Mouse (Mus musculus) Patski (cell line): ENCODE results near the gene Gm6993. TPM values are rescaled to one million over a fixed set of nuclear protein-coding genes. Genes with fewer than 3 reads are reported as not detected.

Experiments used
- ATAC-seq: fragments of 100-300 bp; one replicate; pipeline ENCODE4 v1.8.0; 2021
- CTCF ChIA-PET: fragments of 350-600 bp; sonication (Branson Sonifier 250); formaldehyde crosslinking; loops from one replicate; lab custom pipeline; 2022; ENCODE audit warnings: inconsistent platforms; lab: Charles Lee
- POLR2A ChIA-PET: fragments of 350-600 bp; sonication (Branson Sonifier 250); formaldehyde crosslinking; loops from one replicate; lab custom pipeline; 2022; ENCODE audit warnings: antibody characterized with exemption, inconsistent platforms; lab: Charles Lee
- DNase-seq: peaks from one replicate; pipeline ENCODE4 v3.0.0-alpha.2; 2011; ENCODE audit warnings: low read depth, low spot score
- H3K27me3 ChIP-seq: fragments of 371-371 bp; one replicate; pipeline ENCODE4 v1.5.1; 2021
- CTCF ChIP-seq: fragments of 100-300 bp; IDR thresholded peaks from one replicate; pipeline ENCODE4 v1.5.1; 2021
- in situ Hi-C: fragments of 300-500 bp; cut with MboI; formaldehyde crosslinking; loops from 3 replicates; pipeline ENCODE4 v1.11.1; 2018; ENCODE audit warnings: low pct_unique_long_range_greater_than_20kb, mixed read lengths
- polyA plus RNA-seq: library from polyadenylated mRNA; unstranded; gene quantifications from one replicate; pipeline ENCODE4 v1.2.3, GENCODE M21; 2021

The Gm6993 gene
- polyA plus RNA-seq, 1 experiment from 2014 or later: not detected

DNA sequence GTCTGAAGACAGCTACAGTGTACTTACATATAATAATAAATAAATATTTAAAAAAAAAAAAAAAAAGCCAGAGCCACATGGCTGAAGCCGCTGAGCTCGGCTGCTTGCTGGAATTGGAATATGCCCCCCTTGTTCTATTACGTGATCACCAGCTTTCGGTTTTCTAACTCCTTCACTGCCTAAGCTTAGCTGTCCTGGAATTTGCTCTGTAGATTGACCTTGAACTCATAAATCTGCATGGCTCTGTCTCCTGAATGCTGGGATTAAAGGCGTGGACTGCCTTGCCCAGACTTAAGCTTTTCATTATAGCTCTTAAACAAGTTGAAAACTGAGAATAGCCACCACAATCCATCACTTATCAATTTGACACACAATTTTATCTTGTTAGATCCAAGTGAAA, 23.3 kb upstream of the Gm6993 start:
- no peaks in the 10 kb centered on the region for H3K27me3 ChIP-seq
- CTCF ChIA-PET: interaction anchor here (0.9 to 1.3 kb wide), 3 partner anchors 44 to 76 kb away, joined by 3 to 4 read pairs (median 3); no protein-coding TSS in a partner anchor
- in situ Hi-C loops: no loop called here
- POLR2A ChIA-PET: no interaction called here
- DNase-seq (no peak), ATAC-seq (no peak)
- TF ChIP-seq CTCF: no peak

DNA sequence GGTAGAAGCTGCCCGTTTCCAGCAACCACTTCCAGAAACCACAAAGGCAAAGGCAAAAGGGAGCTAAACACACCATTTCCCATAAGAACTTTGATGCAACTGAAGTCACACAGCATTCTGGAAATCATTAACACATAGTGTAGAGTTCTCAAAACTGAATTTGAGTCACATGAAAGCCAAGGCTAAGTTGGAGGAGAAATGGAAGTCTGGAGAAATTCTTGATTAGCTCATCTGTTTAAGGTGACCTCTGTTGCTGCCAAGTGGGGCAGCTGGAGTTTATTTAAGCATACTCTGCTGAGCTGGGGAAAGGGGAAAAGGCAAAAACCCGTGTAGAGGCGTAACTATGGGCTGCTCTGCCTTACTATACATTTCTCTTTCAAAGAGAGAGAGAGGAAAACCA, 21.8 kb upstream of the Gm6993 start:
- ChIA-PET POLR2A (interaction anchor here (0.7 kb wide), 1 partner anchor 452 kb away, joined by 7 read pairs; no protein-coding TSS in a partner anchor), CTCF (interaction anchor here (1.3 kb wide), 1 partner anchor 51 kb away, joined by 6 read pairs; no protein-coding TSS in a partner anchor)
- H3K27me3 ChIP-seq: no peaks in the 10 kb centered on the region
- peak; percentile 88 for DNase-seq
- in situ Hi-C loops: no loop called here
- peak; percentile 80 for ATAC-seq
- TF ChIP-seq CTCF: no peak

DNA sequence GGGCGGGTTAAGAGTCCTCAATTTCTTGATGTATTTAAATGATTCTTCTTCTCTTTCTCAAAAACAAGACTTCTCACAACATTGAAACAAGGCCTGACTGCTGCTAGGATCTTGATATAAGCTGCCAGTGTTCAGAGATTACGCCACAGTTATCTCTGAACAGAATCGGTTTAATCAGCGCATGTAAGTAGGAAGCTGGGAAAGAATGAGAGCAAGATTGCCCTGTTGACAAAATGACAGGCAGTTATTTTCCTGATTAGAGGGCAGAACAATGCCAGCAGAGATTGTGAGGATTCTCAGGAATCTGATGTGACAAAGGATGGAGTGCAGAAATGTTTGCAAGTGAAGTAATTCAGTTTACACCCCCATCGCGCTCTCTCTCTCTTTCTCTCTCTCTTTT, 19.0 kb upstream of the Gm6993 start:
- CTCF ChIA-PET: no interaction called here
- ATAC-seq (no peak), DNase-seq (no peak)
- in situ Hi-C loops: no loop called here
- POLR2A ChIA-PET: interaction anchor here (1.2 kb wide), 1 partner anchor 44 kb away, joined by 3 read pairs; no protein-coding TSS in a partner anchor
- no peak for TF ChIP-seq CTCF
- H3K27me3 ChIP-seq: no peaks in the 10 kb centered on the region

DNA sequence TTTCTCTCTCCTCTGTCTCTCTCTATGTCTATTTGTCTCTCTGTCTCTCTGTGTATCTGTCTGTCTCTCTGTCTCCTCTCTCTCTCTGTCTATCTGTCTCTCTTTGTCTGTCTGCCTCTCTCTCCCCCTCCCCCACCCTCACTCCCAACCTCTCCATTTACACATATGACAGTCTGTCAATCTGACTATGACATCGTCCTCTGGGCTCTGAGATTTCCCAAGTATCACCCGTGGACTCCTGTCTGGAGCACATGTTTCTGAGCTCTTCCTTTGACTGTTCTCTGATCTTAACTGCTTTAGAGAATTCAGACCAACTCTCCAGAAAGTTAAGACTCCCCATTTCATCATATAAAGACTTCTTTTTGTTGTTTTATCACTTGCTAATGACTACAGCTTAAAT, 18.3 kb upstream of the Gm6993 start:
- CTCF ChIA-PET: no interaction called here
- no peak for TF ChIP-seq CTCF
- no peak for DNase-seq
- ATAC-seq: no peak
- H3K27me3 ChIP-seq: no peaks in the 10 kb centered on the region
- in situ Hi-C loops: no loop called here
- POLR2A ChIA-PET: interaction anchor here (1.2 kb wide), 1 partner anchor 44 kb away, joined by 3 read pairs; no protein-coding TSS in a partner anchor

DNA sequence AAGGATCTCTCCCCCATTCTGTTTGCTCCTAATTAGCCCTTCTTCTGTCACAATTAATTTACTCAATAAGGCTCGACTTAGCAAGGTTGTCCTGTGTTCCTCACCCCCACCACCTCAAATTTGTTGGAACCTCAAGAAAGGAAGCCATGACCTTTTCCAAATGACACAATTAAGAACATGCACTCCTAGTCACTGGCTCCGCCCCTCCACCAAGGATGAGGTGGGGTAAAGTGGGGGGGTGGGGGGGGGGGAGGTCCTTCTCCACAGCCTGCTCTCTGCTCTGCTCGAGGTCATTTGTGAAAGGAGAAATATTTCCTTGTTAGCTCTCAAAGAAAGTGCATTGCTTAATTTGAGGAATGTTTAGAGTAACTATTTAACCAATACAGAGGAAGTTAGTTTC, 17.8 kb upstream of the Gm6993 start:
- in situ Hi-C loops: no loop called here
- H3K27me3 ChIP-seq: no peaks in the 10 kb centered on the region
- ChIA-PET POLR2A (interaction anchor here (1.2 kb wide), 1 partner anchor 43 kb away, joined by 3 read pairs; no protein-coding TSS in a partner anchor), CTCF (no interaction called here)
- ATAC-seq: no peak
- no peak for TF ChIP-seq CTCF
- no peak for DNase-seq

DNA sequence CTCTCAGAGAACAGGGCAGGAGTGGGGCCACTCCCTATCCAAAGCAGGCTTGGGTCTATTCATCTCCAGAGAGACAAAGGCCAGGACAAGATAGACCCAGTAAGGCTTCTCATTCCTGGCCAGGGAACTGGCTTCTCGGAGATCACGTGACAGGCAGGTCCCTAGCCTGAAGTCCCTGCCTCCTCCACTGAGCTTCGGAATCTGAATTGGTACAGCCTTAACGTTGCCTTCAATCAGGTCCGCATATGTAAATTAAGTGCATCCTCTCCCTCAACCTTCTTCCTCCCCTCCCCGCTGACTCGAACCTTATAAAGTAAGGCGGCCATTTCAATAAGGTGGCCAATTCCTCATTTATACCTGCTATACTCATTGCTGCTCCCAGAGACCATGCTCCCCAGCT, 15.1 kb upstream of the Gm6993 start:
- ChIA-PET POLR2A (no interaction called here), CTCF (no interaction called here)
- H3K27me3 ChIP-seq: no peaks in the 10 kb centered on the region
- ATAC-seq: no peak
- no peak for TF ChIP-seq CTCF
- in situ Hi-C loops: no loop called here
- no peak for DNase-seq

DNA sequence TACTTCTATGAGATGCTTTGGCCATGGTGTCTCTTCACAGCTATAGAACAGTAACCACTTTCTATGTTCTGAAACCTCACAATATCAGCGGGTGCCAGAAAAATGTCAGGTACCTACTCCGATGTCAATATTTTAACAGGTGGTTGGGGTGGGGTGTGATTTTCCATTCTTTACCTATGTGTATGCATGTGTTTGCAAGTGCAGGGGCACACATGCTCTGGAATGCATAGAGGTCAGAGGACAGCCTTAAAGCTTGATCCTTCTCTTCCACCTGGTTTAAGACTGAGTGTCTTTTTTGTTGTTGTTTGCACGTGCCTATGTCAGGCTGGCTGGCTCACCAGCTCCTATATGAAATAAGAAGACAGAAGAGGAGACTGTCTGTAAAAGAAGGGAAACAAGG, 13.4 kb upstream of the Gm6993 start:
- ATAC-seq (no peak), DNase-seq (no peak)
- TF ChIP-seq CTCF: no peak
- ChIA-PET CTCF (no interaction called here), POLR2A (no interaction called here)
- in situ Hi-C loops: no loop called here
- no peaks in the 10 kb centered on the region for H3K27me3 ChIP-seq

DNA sequence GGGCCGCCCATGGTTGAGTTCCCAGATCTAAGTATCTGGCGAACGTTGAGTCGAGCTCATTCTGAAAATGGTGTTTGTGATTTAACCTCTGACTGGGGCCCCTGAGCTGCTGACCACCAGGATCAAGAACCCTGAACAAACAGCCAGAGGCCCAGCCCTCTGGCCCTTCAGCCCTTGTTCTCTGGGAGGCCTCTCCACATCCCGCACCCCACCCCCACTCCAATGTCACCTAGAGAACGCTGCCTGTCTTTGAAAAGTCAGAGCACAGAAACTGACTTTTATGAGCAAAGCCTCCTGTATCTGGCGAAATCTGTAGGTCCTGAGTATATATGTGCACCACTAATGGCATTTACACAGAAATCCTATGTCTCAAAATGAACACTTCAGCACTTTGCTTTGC, 11.7 kb upstream of the Gm6993 start:
- CTCF ChIA-PET: no interaction called here
- in situ Hi-C loops: no loop called here
- POLR2A ChIA-PET: no interaction called here
- DNase-seq: no peak
- H3K27me3 ChIP-seq: no peaks in the 10 kb centered on the region
- no peak for ATAC-seq
- TF ChIP-seq CTCF: no peak

DNA sequence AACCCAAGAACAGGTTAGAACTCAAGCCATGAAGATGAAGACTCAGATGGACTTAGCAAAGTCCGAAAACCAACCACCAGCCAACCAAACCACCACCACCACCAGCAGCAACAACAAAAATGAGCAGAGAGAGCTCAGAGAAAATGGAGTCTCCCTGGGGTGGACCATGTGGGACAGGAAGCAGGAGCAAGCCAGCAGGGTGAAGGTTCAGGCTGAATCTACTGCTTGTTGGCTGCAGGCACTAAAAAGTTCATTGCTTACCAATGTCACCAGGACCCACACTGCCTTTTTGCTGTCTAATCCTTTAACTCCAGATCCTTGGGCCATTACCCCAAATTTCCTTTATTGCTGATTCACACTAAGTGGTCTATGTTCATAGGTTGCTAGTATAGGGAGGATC, 7.9 kb upstream of the Gm6993 start:
- no peaks in the 10 kb centered on the region for H3K27me3 ChIP-seq
- in situ Hi-C loops: no loop called here
- POLR2A ChIA-PET: no interaction called here
- ATAC-seq (no peak), DNase-seq (no peak)
- TF ChIP-seq CTCF: no peak
- CTCF ChIA-PET: interaction anchor here (1.2 to 2.0 kb wide), 3 partner anchors 20 to 64 kb away, joined by 3 to 5 read pairs (median 4); partner anchors contain the start of gene Lamb1

DNA sequence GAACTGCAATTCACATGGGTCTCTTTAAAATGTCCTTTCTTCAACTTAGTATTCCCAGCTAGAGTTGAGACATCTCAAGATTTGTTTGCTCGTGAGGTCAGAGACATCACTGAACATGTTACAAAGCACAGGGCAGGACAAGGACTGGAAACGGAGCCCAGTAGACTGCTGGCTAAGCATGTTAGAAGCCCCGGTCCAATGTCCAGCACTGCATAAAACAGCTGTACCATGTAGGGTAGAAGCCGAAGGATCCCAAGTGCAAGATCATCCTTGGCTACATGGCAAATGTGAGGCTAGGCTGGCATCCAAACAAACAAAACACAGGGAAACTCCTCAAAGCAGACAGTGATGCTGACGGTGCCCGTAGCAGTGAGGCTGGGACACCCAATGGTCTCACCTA, 5.6 kb upstream of the Gm6993 start:
- DNase-seq (no peak), ATAC-seq (no peak)
- no peaks in the 10 kb centered on the region for H3K27me3 ChIP-seq
- TF ChIP-seq CTCF: no peak
- POLR2A ChIA-PET: interaction anchor here (0.5 kb wide), 1 partner anchor 57 kb away, joined by 3 read pairs; no protein-coding TSS in a partner anchor
- CTCF ChIA-PET: no interaction called here
- in situ Hi-C loops: no loop called here

DNA sequence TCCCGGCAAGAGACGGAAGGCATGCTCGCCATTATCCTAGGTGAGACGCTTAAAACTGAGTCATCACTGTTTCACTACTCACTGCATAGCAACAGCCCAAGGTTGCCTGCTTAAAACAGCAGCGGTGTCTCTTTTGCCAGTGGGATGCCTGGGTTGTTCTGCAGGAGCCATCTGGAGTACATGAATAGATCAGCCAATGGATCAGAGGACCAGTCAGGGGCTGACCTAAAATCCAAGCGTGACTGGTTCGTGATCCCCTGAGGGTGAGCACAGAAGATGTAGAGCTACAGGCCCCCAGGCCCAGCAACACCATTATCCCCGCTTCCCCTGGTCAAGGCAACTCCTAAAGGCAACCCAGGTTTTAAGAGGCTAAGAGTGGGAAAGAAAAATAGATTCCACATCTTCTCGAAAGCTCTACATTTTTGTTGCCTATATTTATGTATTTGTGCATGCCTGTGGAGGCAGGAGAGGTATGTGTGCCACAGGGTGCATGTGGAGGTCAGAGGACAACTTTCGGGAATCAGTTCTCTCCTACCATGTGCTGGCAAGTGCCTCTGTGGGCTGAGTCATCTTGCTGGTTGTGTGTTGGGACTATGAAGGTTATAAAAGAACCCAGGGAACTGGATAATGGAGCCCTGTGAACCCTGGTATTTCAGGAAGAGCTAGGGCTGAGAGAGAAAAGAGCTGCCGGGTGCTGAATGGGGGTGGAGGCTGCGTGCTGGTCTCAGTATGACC, 3.5 kb upstream of the Gm6993 start:
- ATAC-seq: no peak

More for the DNA sequence above, 3.5 kb upstream of the Gm6993 start:
- DNase-seq: no peak
- in situ Hi-C loops: no loop called here
- ChIA-PET POLR2A (no interaction called here), CTCF (interaction anchor here (0.9 kb wide), 1 partner anchor 13 kb away, joined by 3 read pairs; no protein-coding TSS in a partner anchor)
- TF ChIP-seq CTCF: no peak
- H3K27me3 ChIP-seq: no peaks in the 10 kb centered on the region
